Comparison of ENCODE assay signal across 7 mouse cellular contexts in the genomic region with DNA sequence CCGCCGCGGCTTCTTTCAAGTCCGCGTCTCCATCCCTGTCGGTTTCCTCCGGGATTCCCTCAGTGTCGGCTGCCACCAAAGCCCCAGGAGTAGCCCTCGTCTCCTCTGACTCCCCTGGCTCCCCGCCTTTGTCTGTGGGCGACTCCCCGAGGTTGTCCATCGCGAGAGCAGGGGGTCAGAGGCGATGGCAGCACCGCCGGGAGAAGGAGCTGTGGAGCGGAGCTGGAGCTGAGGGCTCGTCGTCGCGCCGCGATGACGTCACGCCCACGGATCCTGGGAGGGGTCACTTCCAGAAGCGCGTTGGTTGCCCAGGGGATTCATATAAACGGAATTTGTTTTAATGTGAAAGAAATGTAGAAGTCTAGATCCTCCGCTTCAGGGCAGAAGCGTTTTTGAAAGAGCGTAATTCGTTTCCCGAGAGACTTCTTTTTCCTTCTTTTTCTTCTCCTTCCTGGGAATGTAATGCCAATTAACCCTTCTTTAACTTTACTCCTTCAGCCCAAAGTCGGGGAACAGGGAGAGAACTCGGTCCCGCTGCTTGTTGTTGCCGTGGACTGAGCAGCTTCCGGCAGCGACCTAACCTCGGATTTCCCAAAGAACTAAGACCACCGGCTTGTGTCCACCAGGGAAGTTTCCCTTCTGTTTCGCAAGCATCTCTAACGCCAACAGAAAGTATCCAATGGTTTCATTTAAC. TPM values are rescaled to one million over a fixed set of nuclear protein-coding genes. Genes with fewer than 3 reads are reported as not detected.
DNase-seq lines count a peak whose midpoint lies in the region; ATAC-seq and TF ChIP-seq lines count a peak whose summit lies in the region.

No protein-coding gene starts in this region.

- DNase-seq in adrenal gland, adult 8-10 months: peak; percentile 89
- DNase-seq in embryo, embryonic 9.5 days (ENCODE audit: extremely low spot score): peak; percentile 94
- peak; percentile 41 for DNase-seq in gonadal fat pad, adult 2 months (ENCODE audit: low read depth)
- peak; percentile 93 for DNase-seq in left cerebral cortex, postnatal 4 days

- peak overlapping the region; percentile 84 for H3K9ac ChIP-seq in intestine, postnatal 0 days (ENCODE audit: low read depth, low read length)
- peak overlapping the region; percentile 91 for H3K9ac ChIP-seq in midbrain, embryonic 12.5 days (replicated peaks)

- WGBS in intestine, postnatal 0 days: under 1% methylated on average over 45 of the region's 45 CpGs
- WGBS in midbrain, embryonic 12.5 days: under 1% methylated on average over 45 of the region's 45 CpGs
- under 1% methylated on average over 45 of the region's 45 CpGs for WGBS in small intestine, adult 2 months

- peak; percentile 72 for TF ChIP-seq CTCF in intestine, postnatal 0 days (IDR thresholded peaks at IDR 0.05; ENCODE audit: low read depth)
- TF ChIP-seq CTCF in small intestine, adult 2 months (IDR thresholded peaks at IDR 0.05; ENCODE audit: extremely low read depth, insufficient read length, insufficient replicate concordance, low read depth, low read length): no peak

- intact Hi-C loops in left cerebral cortex, postnatal 4 days (cut with DNase I): loop anchor here (2.0 kb wide), 1 partner anchor 173 kb away; the partner anchor contains the start of gene Tcp11

- H3K27me3 ChIP-seq in intestine, postnatal 0 days (replicated peaks; ENCODE audit: control insufficient read depth, insufficient read depth, low read length): no peaks in the 10 kb centered on the region
- H3K27me3 ChIP-seq in midbrain, embryonic 12.5 days: 0 out of 2 replicates have a peak, but pooled peaks cover 3% of the 10 kb centered on the region
- no peaks in the 10 kb centered on the region for H3K27me3 ChIP-seq in small intestine, adult 2 months (ENCODE audit: control insufficient read depth, insufficient read depth, low read length)

- H3K4me3 ChIP-seq in intestine, postnatal 0 days (ENCODE audit: low read depth, low read length): peak overlapping the region; percentile 95
- peak overlapping the region; percentile 96 for H3K4me3 ChIP-seq in midbrain, embryonic 12.5 days
- H3K4me3 ChIP-seq in small intestine, adult 2 months (ENCODE audit: low read depth, low read length): peak overlapping the region; percentile 91

- H3K36me3 ChIP-seq in intestine, postnatal 0 days (ENCODE audit: control insufficient read depth, insufficient read depth): peaks cover 20% of the 10 kb centered on the region
- H3K36me3 ChIP-seq in midbrain, embryonic 12.5 days: peaks cover 22% of the 10 kb centered on the region
- peaks cover 10% of the 10 kb centered on the region for H3K36me3 ChIP-seq in small intestine, adult 2 months (ENCODE audit: control insufficient read depth, insufficient read depth, low read length)

- no peaks in the 10 kb centered on the region for H3K4me1 ChIP-seq in intestine, postnatal 0 days (replicated peaks; ENCODE audit: control insufficient read depth, insufficient read depth, low read length)
- H3K4me1 ChIP-seq in midbrain, embryonic 12.5 days: peaks cover 33% of the 10 kb centered on the region
- H3K4me1 ChIP-seq in small intestine, adult 2 months (ENCODE audit: control insufficient read depth, insufficient read depth, insufficient read length, low read length): peaks cover 6% of the 10 kb centered on the region; the same call in 1 of the 2 replicates

- no peak for TF ChIP-seq POLR2A in small intestine, adult 2 months (IDR thresholded peaks at IDR 0.05; ENCODE audit: low read depth, low read length)

- H3K27ac ChIP-seq in intestine, postnatal 0 days (ENCODE audit: low read depth, low read length): peak overlapping the region; percentile 52
- H3K27ac ChIP-seq in midbrain, embryonic 12.5 days (replicated peaks): peak overlapping the region; percentile 64
- 0 out of 2 replicates have a peak overlapping the region, but pooled peaks have one; percentile 36 for H3K27ac ChIP-seq in small intestine, adult 2 months (ENCODE audit: insufficient read depth, low read depth, low read length)

- peak overlapping the region; percentile 89 for H3K4me2 ChIP-seq in intestine, postnatal 0 days (replicated peaks; ENCODE audit: low read depth)
- H3K4me2 ChIP-seq in midbrain, embryonic 12.5 days (replicated peaks): peak overlapping the region; percentile 93

- ATAC-seq in intestine, postnatal 0 days: peak; percentile 46
- ATAC-seq in midbrain, embryonic 12.5 days (ENCODE audit: low FRiP score, low read depth): 0 out of 2 replicates have a peak, but pooled peaks have one; percentile 47

- no peaks in the 10 kb centered on the region for H3K9me3 ChIP-seq in intestine, postnatal 0 days (ENCODE audit: control insufficient read depth)
- H3K9me3 ChIP-seq in midbrain, embryonic 12.5 days: no peaks in the 10 kb centered on the region

RNA-seq across cellular contexts. Expression of gene Anks1, which starts 1.4 kb away (rescaled TPM):
- total RNA-seq in adrenal gland, adult 8-10 months (2022): 10 to 100 TPM; 25.5 to 40.1 (median 32.6) TPM
- polyA plus RNA-seq in gonadal fat pad, adult 2 months (2012; rRNA removed): 33.1 and 42.5 TPM in 2 replicates
- 9.8 and 10.0 TPM in 2 replicates for polyA plus RNA-seq in intestine, postnatal 0 days (2015; fragmentation: Nextera tagmentation; extraction: Ambion mirVana)
- 10 to 100 TPM; 45.5 to 46.5 TPM for total RNA-seq in left cerebral cortex, postnatal 4 days (2021)
- polyA plus RNA-seq in midbrain, embryonic 12.5 days (2016; fragmentation: Nextera tagmentation; extraction: Ambion mirVana): 60.7 and 64.8 TPM in 2 replicates
- 16.8 and 28.2 TPM in 2 replicates for polyA plus RNA-seq in small intestine, adult 2 months (2012; rRNA removed)

RNA-seq across cellular contexts. Expression of gene Taf11, which starts 2.0 kb away (rescaled TPM):
- 10 to 100 TPM; 34.3 to 42.2 (median 35.7) TPM for total RNA-seq in adrenal gland, adult 8-10 months (2022)
- 12.5 and 14.0 TPM in 2 replicates for polyA plus RNA-seq in gonadal fat pad, adult 2 months (2012; rRNA removed)
- 26.1 and 28.6 TPM in 2 replicates for polyA plus RNA-seq in intestine, postnatal 0 days (2015; fragmentation: Nextera tagmentation; extraction: Ambion mirVana)
- 10 to 100 TPM; 32.4 to 32.7 TPM for total RNA-seq in left cerebral cortex, postnatal 4 days (2021)
- polyA plus RNA-seq in midbrain, embryonic 12.5 days (2016; fragmentation: Nextera tagmentation; extraction: Ambion mirVana): 95.7 TPM in 2 replicates
- 2.0 and 3.9 TPM in 2 replicates for polyA plus RNA-seq in small intestine, adult 2 months (2012; rRNA removed)

RNA-seq across cellular contexts. Expression of gene Uhrf1bp1, which starts 51.4 kb away (rescaled TPM):
- 10 to 100 TPM; 35.3 to 36.2 (median 35.8) TPM for total RNA-seq in adrenal gland, adult 8-10 months (2022)
- polyA plus RNA-seq in gonadal fat pad, adult 2 months (2012; rRNA removed): 12.4 and 14.8 TPM in 2 replicates
- polyA plus RNA-seq in intestine, postnatal 0 days (2015; fragmentation: Nextera tagmentation; extraction: Ambion mirVana): 1.4 and 1.6 TPM in 2 replicates
- total RNA-seq in left cerebral cortex, postnatal 4 days (2021): 10 to 100 TPM; 25.6 to 29.4 TPM
- 8.3 and 9.2 TPM in 2 replicates for polyA plus RNA-seq in midbrain, embryonic 12.5 days (2016; fragmentation: Nextera tagmentation; extraction: Ambion mirVana)
- 1.8 TPM in 2 replicates for polyA plus RNA-seq in small intestine, adult 2 months (2012; rRNA removed)

Comparison
In these comparisons a context has a peak if more than half of its experiments do, and no peak if none do; other contexts are left out.
1. Peak in every context shown above with its lines: DNase-seq, ATAC-seq, H3K4me3 ChIP-seq and H3K27ac ChIP-seq.
2. DNase-seq: peak in every context shown above with its lines; median percentile 94 in embryo, embryonic 9.5 days; 93 in left cerebral cortex, postnatal 4 days; 89 in adrenal gland, adult 8-10 months; 41 in gonadal fat pad, adult 2 months.